Mouse (Mus musculus): ENCODE measurements around the gene Stx16.

The Stx16 gene

GRCm38 (mm10) chr2:174128926-174129325 lies 52.8 kb downstream of the Stx16 start:
- DNase-seq, result no peak

- no peak for DNase-seq
Measured at GRCm38 (mm10) chr2:174130468-174131097, 54.5 kb downstream of the Stx16 start.

GRCm38 (mm10) chr2:174132413-174132969 lies 56.4 kb downstream of the Stx16 start:
- no peak for DNase-seq
